Mouse (Mus musculus) erythroblast, embryonic 14.5 days (primary cell): Measurements from ENCODE around the gene Tmem243.

Experiments used
- GATA1 ChIP-seq: IDR thresholded peaks from 2 replicates; pipeline ENCODE4 v1.6.1; 2012; ENCODE audit warnings: low read length, inconsistent platforms, mixed read lengths
- TAL1 ChIP-seq: IDR thresholded peaks from 3 replicates; pipeline ENCODE4 v1.6.1; 2012; ENCODE audit warnings: low read length, inconsistent platforms, mixed read lengths

GRCm38 (mm10) chr5:9071360-9071759 lies 29.1 kb upstream of the Tmem243 start:
- no peak for TF ChIP-seq GATA1
- no peak for TF ChIP-seq TAL1
